Mouse (Mus musculus) ES-E14 (cell line): ENCODE results near the gene Oxsm. TPM values are rescaled to one million over a fixed set of nuclear protein-coding genes. Genes with fewer than 3 reads are reported as not detected.

Experiments used
- DNase-seq: peaks from one replicate; pipeline ENCODE4 v3.0.0-alpha.2; 2013; ENCODE audit warnings: low read depth, low spot score
- H3K27ac ChIP-seq: 2 replicates; pipeline ENCODE4 v1.5.1; 2012; ENCODE audit warnings: low read depth, mild to moderate bottlenecking, low read length, moderate library complexity, mixed read lengths; ENCODE audit not compliant: poor library complexity, insufficient read depth, severe bottlenecking
- H3K36me3 ChIP-seq: 2 replicates; pipeline ENCODE4 v1.6.1; 2012; ENCODE audit warnings: mild to moderate bottlenecking, low read length, moderate library complexity, mixed read lengths; ENCODE audit not compliant: control insufficient read depth, poor library complexity, insufficient read depth, severe bottlenecking
- H3K4me1 ChIP-seq, 2 experiments: fragments of 150-350 bp in 1 of 2; sonication (generic) in 1 of 2; 2 replicates each; pipeline ENCODE4 v1.6.1; 2012; ENCODE audit warnings: low read length in 2 of 2, mild to moderate bottlenecking in 1 of 2, mixed read lengths in 1 of 2; ENCODE audit not compliant: control insufficient read depth in 2 of 2, insufficient read depth in 2 of 2, poor library complexity in 1 of 2
- H3K4me3 ChIP-seq, 2 experiments: fragments of 150-350 bp in 1 of 2; sonication (generic) in 1 of 2; 2 replicates each; pipeline ENCODE4 v1.5.1; 2012; ENCODE audit warnings: low read length in 2 of 2, low read depth in 1 of 2, mild to moderate bottlenecking in 1 of 2, mixed read lengths in 1 of 2; ENCODE audit not compliant: insufficient read depth in 1 of 2, poor library complexity in 1 of 2, severe bottlenecking in 1 of 2
- H3K9ac ChIP-seq: 2 replicates; pipeline ENCODE4 v1.6.1; 2012; ENCODE audit warnings: low read depth, mild to moderate bottlenecking, low read length, mixed read lengths; ENCODE audit not compliant: poor library complexity, insufficient read depth, severe bottlenecking
- H3K9me3 ChIP-seq: fragments of 150-350 bp; sonication (generic); 2 replicates; pipeline ENCODE4 v1.6.1; 2012; ENCODE audit warnings: low read depth, mild to moderate bottlenecking, low read length; ENCODE audit not compliant: control insufficient read depth, insufficient read depth
- CHD2 ChIP-seq: IDR thresholded peaks from 2 replicates; pipeline ENCODE4 v1.6.1; 2014; ENCODE audit warnings: mild to moderate bottlenecking, low read depth, low read length, inconsistent platforms
- HCFC1 ChIP-seq: IDR thresholded peaks from 2 replicates; pipeline ENCODE4 v1.6.1; 2012; ENCODE audit warnings: low read length, inconsistent platforms, borderline replicate concordance; ENCODE audit not compliant: insufficient read depth
- MAFK ChIP-seq: IDR thresholded peaks from 2 replicates; pipeline ENCODE4 v1.6.1; 2014; ENCODE audit warnings: mild to moderate bottlenecking, low read depth, low read length, inconsistent platforms; ENCODE audit not compliant: insufficient read depth
- ZC3H11A ChIP-seq: IDR thresholded peaks from 2 replicates; pipeline ENCODE4 v1.6.1; 2012; ENCODE audit warnings: low read depth, mild to moderate bottlenecking, inconsistent platforms, low read length, borderline replicate concordance
- ZNF384 ChIP-seq: IDR thresholded peaks from 2 replicates; pipeline ENCODE4 v1.6.1; 2012; ENCODE audit warnings: low read depth, low read length, inconsistent platforms
- in situ Hi-C, 2 experiments: fragments of 600-800 bp; cut with MboI; formaldehyde crosslinking; loops; one replicate each; pipeline ENCODE4 v1.15.1; 2025; ENCODE audit warnings: low sequenced_read_pairs in 2 of 2, inconsistent platforms in 1 of 2; ENCODE audit not compliant: unreplicated experiment in 2 of 2
- total RNA-seq: library from RNA; depleted of rRNA; stranded (reverse); fragments of 300-350 nt; gene quantifications from 2 replicates; pipeline ENCODE4 v1.2.3, GENCODE M21; 2012; rRNA removed

The Oxsm gene
- total RNA-seq, 1 experiment, result 6.7 TPM

DNA sequence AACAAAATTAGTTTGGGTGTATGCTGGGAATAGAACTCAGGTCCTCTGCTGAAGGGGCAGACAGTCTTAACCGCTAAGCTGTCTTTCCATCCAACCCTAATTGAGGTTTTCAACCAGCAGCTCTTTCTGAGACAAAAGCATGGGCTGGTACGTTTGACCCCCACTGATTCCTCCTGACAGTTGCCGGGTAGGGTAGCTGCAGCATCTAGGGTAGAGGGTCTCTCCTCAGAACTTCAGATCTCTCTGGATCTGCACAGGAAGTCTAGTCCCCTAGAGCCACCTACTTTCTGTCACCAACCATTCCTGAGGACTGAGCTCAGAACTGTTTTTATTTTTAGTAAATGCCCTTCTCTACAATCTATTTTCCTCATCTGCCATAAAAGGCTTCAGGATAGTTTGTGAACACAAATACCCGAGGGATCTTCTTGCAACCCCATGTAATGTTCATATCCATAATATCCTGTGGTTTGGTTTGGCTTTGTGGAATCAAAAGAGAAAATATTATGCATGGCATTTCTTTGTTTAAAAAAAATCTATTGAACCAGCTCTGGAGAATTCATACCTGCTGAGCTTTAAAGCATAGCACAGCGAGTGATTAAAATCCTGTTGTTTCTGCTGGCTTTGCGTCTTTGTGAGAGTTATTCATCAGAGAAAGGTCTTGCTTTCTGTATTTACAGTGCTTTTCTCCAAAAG is 49.2 kb downstream of the Oxsm start:
- peaks cover 2% of the 10 kb centered on the region for H3K9me3 ChIP-seq
- TF ChIP-seq CHD2 (no peak), HCFC1 (no peak), ZC3H11A (no peak), ZNF384 (no peak), MAFK (no peak)
- no peak overlapping the region for H3K4me3 ChIP-seq
- no peaks in the 10 kb centered on the region for H3K36me3 ChIP-seq
- in situ Hi-C loops, result no loop called here
- no peak for DNase-seq
- H3K4me1 ChIP-seq, result no peaks in the 10 kb centered on the region
- no peak overlapping the region for H3K9ac ChIP-seq
- no peak overlapping the region for H3K27ac ChIP-seq

DNA sequence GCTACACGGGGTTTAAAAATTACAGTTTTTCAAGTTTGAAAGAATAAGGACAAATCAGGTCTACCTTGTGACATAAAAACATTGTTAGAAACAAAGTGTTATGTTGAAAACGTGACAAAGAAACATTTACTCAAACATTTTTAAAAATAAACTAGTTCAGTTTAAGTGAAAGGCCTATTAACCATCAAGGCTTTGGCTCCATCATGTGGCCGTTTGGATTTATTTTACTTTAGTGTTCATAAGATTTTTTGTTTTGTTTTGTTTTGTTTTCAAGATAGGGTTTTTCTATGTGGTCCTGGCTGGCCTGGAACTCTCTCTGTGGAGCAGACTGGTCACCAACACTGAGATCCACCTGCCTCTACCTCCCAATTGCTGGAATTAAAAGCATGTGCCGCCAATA is 53.1 kb downstream of the Oxsm start:
- DNase-seq, result peak; percentile 19
- no peak overlapping the region for H3K27ac ChIP-seq
- H3K9me3 ChIP-seq, result no peaks in the 10 kb centered on the region
- in situ Hi-C loops, result no loop called here
- no peak overlapping the region for H3K4me3 ChIP-seq
- no peaks in the 10 kb centered on the region for H3K36me3 ChIP-seq
- TF ChIP-seq CHD2, result no peak
- no peak for TF ChIP-seq HCFC1
- TF ChIP-seq ZNF384, result no peak
- TF ChIP-seq ZC3H11A, result peak; percentile 40; the same call in 1 of the 2 replicates
- H3K9ac ChIP-seq, result no peak overlapping the region
- no peaks in the 10 kb centered on the region for H3K4me1 ChIP-seq

DNA sequence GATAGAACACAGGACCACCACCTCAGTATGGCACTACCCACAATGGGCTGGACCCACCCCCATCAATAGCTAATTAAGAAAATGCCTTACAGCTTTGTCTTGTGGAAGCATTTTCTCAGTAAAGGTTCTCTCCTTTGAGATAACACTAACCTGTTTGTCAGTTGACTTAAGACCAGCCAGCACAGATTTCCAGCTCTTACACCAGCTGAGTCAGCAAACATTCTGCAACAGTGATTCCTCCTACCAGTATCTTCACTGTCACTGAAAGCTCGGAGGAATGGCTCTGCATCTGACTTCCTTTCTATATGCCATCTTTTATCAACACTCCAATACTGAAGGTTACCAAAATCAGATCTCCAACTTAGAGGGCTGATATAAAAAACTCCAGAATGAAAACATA is 54.1 kb downstream of the Oxsm start:
- in situ Hi-C loops, result no loop called here
- no peak for TF ChIP-seq HCFC1
- no peak for TF ChIP-seq ZC3H11A
- peak; percentile 41; the same call in 1 of the 2 replicates for TF ChIP-seq MAFK
- TF ChIP-seq ZNF384, result no peak

DNA sequence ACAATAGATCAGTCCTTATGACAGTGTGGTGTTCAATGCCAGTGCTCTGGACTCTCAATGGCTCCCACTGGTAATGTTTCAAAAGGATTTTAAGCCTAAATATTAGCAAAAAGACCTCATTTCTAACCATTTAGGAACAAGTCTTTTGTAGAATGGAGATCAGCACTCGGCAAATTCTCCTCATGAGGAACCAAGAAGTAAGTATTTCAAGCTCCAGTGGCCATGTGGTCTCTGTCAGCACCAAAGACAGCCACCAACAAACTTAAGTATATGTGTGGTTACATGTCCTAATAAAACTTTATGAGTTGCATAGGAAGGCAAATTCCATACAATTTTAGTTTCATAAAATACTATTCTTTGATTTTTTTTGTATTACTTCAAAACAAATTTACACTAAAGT is 55.5 kb downstream of the Oxsm start:
- Histone ChIP-seq H3K9ac (no peak overlapping the region), H3K4me1 (no peaks in the 10 kb centered on the region), H3K27ac (no peak overlapping the region), H3K9me3 (no peaks in the 10 kb centered on the region), H3K36me3 (no peaks in the 10 kb centered on the region), H3K4me3 (no peak overlapping the region)
- no peak for TF ChIP-seq ZC3H11A
- no peak for TF ChIP-seq CHD2
- no peak for TF ChIP-seq ZNF384
- no peak for TF ChIP-seq HCFC1
- no peak for TF ChIP-seq MAFK
- in situ Hi-C loops, result no loop called here
- DNase-seq, result no peak

More for the DNA sequence above, 54.1 kb downstream of the Oxsm start:
- Histone ChIP-seq H3K27ac (no peak overlapping the region), H3K4me1 (no peaks in the 10 kb centered on the region), H3K36me3 (no peaks in the 10 kb centered on the region), H3K9me3 (no peaks in the 10 kb centered on the region), H3K9ac (no peak overlapping the region), H3K4me3 (no peak overlapping the region)
- DNase-seq, result no peak

DNA sequence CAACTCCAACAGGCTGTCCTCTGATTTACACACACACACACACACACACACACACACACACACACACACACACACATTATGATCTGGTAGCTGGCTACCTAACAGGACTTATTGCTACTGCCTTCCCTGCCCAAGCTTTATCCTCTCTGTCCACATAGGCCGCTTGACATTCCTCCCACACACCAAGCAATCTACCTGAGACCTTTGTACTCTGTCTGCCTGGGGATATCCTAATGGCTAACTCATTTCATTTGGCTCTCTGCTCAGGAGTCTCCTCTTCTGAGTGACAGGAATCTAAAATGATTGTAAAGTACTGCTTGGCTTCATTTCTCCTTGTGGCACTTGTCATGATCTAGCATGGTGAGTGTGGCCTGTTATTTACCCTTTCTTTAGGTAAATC is 60.5 kb downstream of the Oxsm start:
- no peak for TF ChIP-seq CHD2
- no peak for TF ChIP-seq ZC3H11A
- TF ChIP-seq MAFK, result no peak

More for the DNA sequence above, 60.5 kb downstream of the Oxsm start:
- no peaks in the 10 kb centered on the region for H3K9me3 ChIP-seq
- in situ Hi-C loops, result no loop called here
- no peak overlapping the region for H3K4me3 ChIP-seq
- no peak overlapping the region for H3K9ac ChIP-seq
- no peak for DNase-seq
- no peak overlapping the region for H3K27ac ChIP-seq
- H3K36me3 ChIP-seq, result no peaks in the 10 kb centered on the region
- H3K4me1 ChIP-seq, result no peaks in the 10 kb centered on the region

Other genes starting within 250 kb of the Oxsm start
- gene Ngly1, start 528 bp downstream of the Oxsm start, total RNA-seq, result 5.4 and 6.9 TPM in 2 replicates
- 13.2 and 27.1 TPM in 2 replicates for gene Top2b, start 115.4 kb upstream of the Oxsm start, total RNA-seq